Mouse (Mus musculus) MEL (cell line): Measurements from ENCODE around the gene Gm49711. TPM values are rescaled to one million over a fixed set of nuclear protein-coding genes. Genes with fewer than 3 reads are reported as not detected.

Source experiments
- DNase-seq: peaks from one replicate; pipeline ENCODE4 v3.0.0; 2011; ENCODE audit warnings: low read depth, low spot score
- H3K27ac ChIP-seq: 2 replicates; pipeline ENCODE4 v1.5.1; 2012; ENCODE audit warnings: low read depth, mild to moderate bottlenecking, control low read depth, low read length, moderate library complexity; ENCODE audit not compliant: control insufficient read depth
- H3K27me3 ChIP-seq, 2 experiments: fragments of 150-350 bp in 1 of 2; sonication (generic) in 1 of 2; 2 replicates each; pipeline ENCODE4 v1.6.1; 2012; ENCODE audit warnings: low read length in 2 of 2, mild to moderate bottlenecking in 2 of 2, improper control_type of control experiment in 1 of 2, moderate library complexity in 1 of 2; ENCODE audit not compliant: insufficient read depth in 2 of 2, control insufficient read depth in 1 of 2
- H3K36me3 ChIP-seq, 2 experiments: 2 replicates each; pipeline ENCODE4 v1.6.1; 2012 to 2014; ENCODE audit warnings: low read length in 2 of 2, improper control_type of control experiment in 1 of 2, inconsistent platforms in 1 of 2, mild to moderate bottlenecking in 1 of 2; ENCODE audit not compliant: insufficient read depth in 2 of 2, control insufficient read depth in 1 of 2
- H3K4me1 ChIP-seq, 2 experiments: fragments of 150-350 bp in 1 of 2; sonication (generic) in 1 of 2; 2 replicates each; pipeline ENCODE4 v1.6.1; 2012; ENCODE audit warnings: low read length in 2 of 2, improper control_type of control experiment in 1 of 2, mild to moderate bottlenecking in 1 of 2; ENCODE audit not compliant: insufficient read depth in 2 of 2, control insufficient read depth in 1 of 2
- H3K4me3 ChIP-seq, 2 experiments: fragments of 150-350 bp in 1 of 2; sonication (generic) in 1 of 2; 2 replicates each; pipeline ENCODE4 v1.5.1; 2012; ENCODE audit warnings: low read depth in 2 of 2, low read length in 2 of 2, mild to moderate bottlenecking in 2 of 2, moderate library complexity in 2 of 2, control low read depth in 1 of 2, improper control_type of control experiment in 1 of 2; ENCODE audit not compliant: control insufficient read depth in 1 of 2, insufficient read depth in 1 of 2
- H3K79me2 ChIP-seq: 2 replicates; pipeline ENCODE4 v1.6.1; 2012; ENCODE audit warnings: mild to moderate bottlenecking, low read length, moderate library complexity; ENCODE audit not compliant: control insufficient read depth, poor library complexity, insufficient read depth
- H3K9ac ChIP-seq: 2 replicates; pipeline ENCODE4 v1.6.1; 2012; ENCODE audit warnings: low read depth, mild to moderate bottlenecking, control low read depth, low read length, moderate library complexity; ENCODE audit not compliant: control insufficient read depth, poor library complexity, severe bottlenecking
- H3K9me3 ChIP-seq: fragments of 150-350 bp; sonication (generic); replicated peaks from 2 replicates; pipeline ENCODE4 v1.6.1; 2012; ENCODE audit warnings: mild to moderate bottlenecking, low read length, improper control_type of control experiment, moderate library complexity; ENCODE audit not compliant: insufficient read depth
- BHLHE40 ChIP-seq: IDR thresholded peaks from 2 replicates; pipeline ENCODE4 v1.6.1; 2012; ENCODE audit warnings: low read depth, mild to moderate bottlenecking, inconsistent platforms, low read length, improper control_type of control experiment, borderline replicate concordance
- CHD1 ChIP-seq: IDR thresholded peaks from 2 replicates; pipeline ENCODE4 v1.6.1; 2012; ENCODE audit warnings: low read depth, mild to moderate bottlenecking, inconsistent platforms, low read length, improper control_type of control experiment
- E2F4 ChIP-seq: IDR thresholded peaks from 2 replicates; pipeline ENCODE4 v1.6.1; 2011; ENCODE audit warnings: low read depth, low read length, improper control_type of control experiment, borderline replicate concordance
- MAFK ChIP-seq: IDR thresholded peaks from 2 replicates; pipeline ENCODE4 v1.6.1; 2011; ENCODE audit warnings: low read depth, mild to moderate bottlenecking, low read length, improper control_type of control experiment, borderline replicate concordance
- MAZ ChIP-seq: IDR thresholded peaks from 2 replicates; pipeline ENCODE4 v1.6.1; 2012; ENCODE audit warnings: low read depth, mild to moderate bottlenecking, inconsistent platforms, low read length, improper control_type of control experiment
- MXI1 ChIP-seq: IDR thresholded peaks from 2 replicates; pipeline ENCODE4 v1.6.1; 2011; ENCODE audit warnings: mild to moderate bottlenecking, low read depth, low read length, improper control_type of control experiment
- NRF1 ChIP-seq: IDR thresholded peaks from 2 replicates; pipeline ENCODE4 v1.6.1; 2014; ENCODE audit warnings: low read depth, mild to moderate bottlenecking, inconsistent platforms, low read length, improper control_type of control experiment, moderate library complexity; ENCODE audit not compliant: poor library complexity, insufficient read depth, severe bottlenecking
- POLR2AphosphoS2 ChIP-seq: IDR thresholded peaks from 2 replicates; pipeline ENCODE4 v1.6.1; 2011; ENCODE audit warnings: low read length, improper control_type of control experiment
- RAD21 ChIP-seq: IDR thresholded peaks from 2 replicates; pipeline ENCODE4 v1.6.1; 2011; ENCODE audit warnings: mild to moderate bottlenecking, low read depth, low read length, improper control_type of control experiment
- RCOR1 ChIP-seq: IDR thresholded peaks from 2 replicates; pipeline ENCODE4 v1.6.1; 2012; ENCODE audit warnings: low read depth, mild to moderate bottlenecking, inconsistent platforms, low read length, improper control_type of control experiment
- SIN3A ChIP-seq: IDR thresholded peaks from 2 replicates; pipeline ENCODE4 v1.6.1; 2012; ENCODE audit warnings: low read length, improper control_type of control experiment, inconsistent platforms
- SMC3 ChIP-seq: IDR thresholded peaks from 2 replicates; pipeline ENCODE4 v1.6.1; 2011; ENCODE audit warnings: low read depth, low read length, improper control_type of control experiment
- TAL1 ChIP-seq: IDR thresholded peaks from 2 replicates; pipeline ENCODE4 v1.6.1; 2012; ENCODE audit warnings: mild to moderate bottlenecking, inconsistent platforms, low read length, moderate library complexity, mixed read lengths
- TCF12 ChIP-seq: IDR thresholded peaks from 2 replicates; pipeline ENCODE4 v1.6.1; 2014; ENCODE audit warnings: low read depth, mild to moderate bottlenecking, inconsistent platforms, low read length, improper control_type of control experiment, moderate library complexity
- UBTF ChIP-seq: IDR thresholded peaks from 2 replicates; pipeline ENCODE4 v1.6.1; 2012; ENCODE audit warnings: low read depth, mild to moderate bottlenecking, inconsistent platforms, low read length, improper control_type of control experiment, moderate library complexity, borderline replicate concordance; ENCODE audit not compliant: insufficient read depth
- USF2 ChIP-seq, 2 experiments: IDR thresholded peaks; 2 replicates each; pipeline ENCODE4 v1.6.1; 2011 to 2012; ENCODE audit warnings: improper control_type of control experiment in 2 of 2, low read length in 2 of 2, borderline replicate concordance in 1 of 2, inconsistent platforms in 1 of 2, low read depth in 1 of 2, mild to moderate bottlenecking in 1 of 2; ENCODE audit not compliant: insufficient read depth in 1 of 2
- ZMIZ1 ChIP-seq: IDR thresholded peaks from 2 replicates; pipeline ENCODE4 v1.6.1; 2012; ENCODE audit warnings: low read depth, mild to moderate bottlenecking, inconsistent platforms, low read length, improper control_type of control experiment, moderate library complexity
- ZNF384 ChIP-seq: IDR thresholded peaks from 2 replicates; pipeline ENCODE4 v1.6.1; 2012; ENCODE audit warnings: low read depth, mild to moderate bottlenecking, inconsistent platforms, low read length, improper control_type of control experiment
- polyA plus RNA-seq, 2 experiments: library from polyadenylated mRNA; stranded (reverse) in 1 of 2; unstranded in 1 of 2; fragments of >175 nt in 1 of 2; fragments of >200 nt in 1 of 2; gene quantifications; 2 replicates each; pipeline versions ENCODE4 v1.2.1 to v1.2.4; 2012; ENCODE audit warnings: low replicate concordance in 2 of 2, low read depth in 1 of 2; ENCODE audit not compliant: insufficient read length in 2 of 2, insufficient read depth in 1 of 2, missing spikeins in 1 of 2
- total RNA-seq: library from RNA; depleted of rRNA; stranded (reverse); fragments of 300-350 nt; gene quantifications from 2 replicates; pipeline ENCODE4 v1.2.3, GENCODE M21; 2012

Gm49711 gene
- total and polyA plus RNA-seq, 3 experiments: not detected

DNA sequence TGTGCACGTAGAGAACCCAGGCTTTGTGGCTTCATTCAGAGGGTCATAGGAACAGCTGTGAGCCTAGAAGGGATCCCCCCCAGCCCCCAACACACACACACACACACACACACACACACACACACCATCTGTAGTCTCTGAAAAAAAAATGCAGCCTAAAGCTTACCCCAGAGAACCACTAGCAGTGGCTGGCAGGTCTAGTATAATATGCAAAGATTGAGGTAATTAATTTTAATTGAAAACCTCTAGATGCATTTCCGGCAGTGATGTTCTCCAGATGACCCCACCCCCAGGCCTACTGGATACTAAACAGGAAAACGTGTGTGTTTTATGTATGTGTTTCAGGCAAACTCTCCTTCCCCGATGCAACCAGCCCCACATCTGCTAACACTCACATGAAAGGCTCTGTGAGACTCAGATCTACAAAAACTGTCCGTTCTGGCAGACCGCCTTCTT lies 172.4 kb downstream of the Gm49711 start:
- Histone ChIP-seq H3K4me3 (no peak overlapping the region), H3K4me1 (no peaks in the 10 kb centered on the region), H3K79me2 (no peaks in the 10 kb centered on the region), H3K9me3 (no peaks in the 10 kb centered on the region), H3K27me3 (no peaks in the 10 kb centered on the region; a peak in 2 of 4 replicates), H3K36me3 (no peaks in the 10 kb centered on the region), H3K9ac (no peak overlapping the region), H3K27ac (no peak overlapping the region)
- DNase-seq: no peak
- TF ChIP-seq ZNF384 (no peak), RCOR1 (no peak), SMC3 (no peak), ZMIZ1 (no peak), USF2 (IDR thresholded peaks at IDR 0.05; ENCODE audit: borderline replicate concordance in 1 of 2, insufficient read depth in 1 of 2, low read depth in 1 of 2, low read length in 2 of 2) (no peak), RAD21 (no peak), MAFK (no peak), CHD1 (no peak), TCF12 (no peak), MAZ (no peak), MXI1 (no peak), NRF1 (no peak), SIN3A (no peak), POLR2AphosphoS2 (no peak), BHLHE40 (no peak), E2F4 (no peak)

DNA sequence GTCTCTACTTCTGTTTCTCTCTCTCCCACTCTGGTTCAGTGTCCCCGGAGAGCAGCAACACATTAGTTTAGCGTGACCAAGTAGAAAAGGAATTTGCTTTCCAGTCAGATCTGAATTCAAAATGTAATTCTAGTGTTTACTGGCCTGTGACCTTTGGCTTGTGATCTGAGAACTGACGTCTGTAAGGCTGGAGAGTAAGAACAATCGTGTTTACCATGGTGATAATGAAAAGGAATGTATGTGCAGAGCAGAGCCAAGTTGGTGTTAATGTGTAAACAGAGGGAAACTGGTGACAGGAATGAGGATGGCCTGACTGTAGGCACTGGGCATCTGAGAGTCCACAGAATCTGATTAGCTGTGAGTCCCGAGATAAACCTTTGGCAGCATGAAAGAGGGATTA lies 176.4 kb downstream of the Gm49711 start:
- Histone ChIP-seq H3K79me2 (no peaks in the 10 kb centered on the region), H3K9ac (no peak overlapping the region), H3K27ac (no peak overlapping the region), H3K4me1 (0 out of 4 replicates have a peak, but pooled peaks cover 0 to under 1% of the 10 kb centered on the region in 2 experiments), H3K9me3 (no peaks in the 10 kb centered on the region), H3K36me3 (no peaks in the 10 kb centered on the region), H3K27me3 (peaks cover 0 to 4% of the 10 kb centered on the region in 2 experiments; a peak in 2 of 4 replicates), H3K4me3 (no peak overlapping the region)
- no peak for DNase-seq
- TF ChIP-seq ZNF384: no peak
- TF ChIP-seq UBTF: no peak
- no peak for TF ChIP-seq ZMIZ1
- no peak for TF ChIP-seq TAL1
